Mouse (Mus musculus): ENCODE results near the gene Yaf2. TPM values are rescaled to one million over a fixed set of nuclear protein-coding genes. Genes with fewer than 3 reads are reported as not detected.
A peak's percentile ranks its signal among the peaks of the same experiment; 100 is the strongest.

The Yaf2 gene
- polyA plus RNA-seq, 1 experiment from 2014 or later = 139 TPM

DNA sequence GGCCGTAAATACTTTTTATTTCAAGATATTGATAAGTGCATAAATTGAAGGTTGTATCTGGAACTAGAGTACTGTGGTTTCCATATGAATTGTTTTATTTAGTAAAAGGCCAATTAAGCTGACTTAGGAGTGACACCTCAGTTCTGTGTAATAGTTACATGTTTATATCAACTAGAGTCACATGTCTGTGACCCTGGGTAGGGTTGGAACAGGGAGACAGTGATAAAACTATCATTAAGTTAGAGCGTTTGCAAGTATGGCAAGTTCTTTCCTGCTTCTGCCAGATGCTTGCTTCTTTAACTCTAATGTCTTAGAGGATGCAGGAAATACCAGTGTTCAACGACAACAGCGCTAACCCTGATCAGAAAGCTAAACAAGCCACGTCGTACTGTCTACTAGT, 52.4 kb downstream of the Yaf2 start:
- ATAC-seq (ENCODE audit: low FRiP score) = no peak
- WGBS = 89% methylated on average over 6 of the region's 6 CpGs
- H3K27ac ChIP-seq (replicated peaks) = no peak overlapping the region
- no peak overlapping the region for H3K9ac ChIP-seq (replicated peaks)
- H3K4me1 ChIP-seq = no peaks in the 10 kb centered on the region
- peaks cover 17% of the 10 kb centered on the region; the same call in 1 of the 2 replicates for H3K36me3 ChIP-seq
- no peak overlapping the region for H3K4me2 ChIP-seq
- H3K27me3 ChIP-seq (replicated peaks) = no peaks in the 10 kb centered on the region
- no peaks in the 10 kb centered on the region for H3K9me3 ChIP-seq (replicated peaks)
- no peak overlapping the region for H3K4me3 ChIP-seq (replicated peaks)

DNA sequence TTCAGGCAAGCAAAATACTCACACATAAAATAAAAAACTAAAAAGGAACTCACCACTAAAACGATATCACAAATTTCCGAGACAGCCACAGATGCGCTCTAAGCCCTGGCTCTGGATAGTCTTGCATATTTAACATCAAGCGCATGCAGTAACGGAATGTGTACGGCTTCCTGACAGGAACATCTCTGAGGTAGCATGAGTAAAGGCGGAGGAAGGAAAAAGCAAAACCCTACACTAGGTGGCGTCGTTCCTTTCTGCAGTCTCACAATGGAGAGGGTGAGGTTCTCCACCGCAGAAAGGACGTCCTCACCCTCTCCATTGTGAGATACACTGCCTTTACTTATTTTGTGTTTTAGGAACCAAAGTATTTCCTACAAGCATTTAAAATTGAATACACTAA, 53.4 kb downstream of the Yaf2 start:
- Histone ChIP-seq H3K27me3 (replicated peaks) (no peaks in the 10 kb centered on the region), H3K27ac (replicated peaks) (no peak overlapping the region), H3K4me3 (replicated peaks) (no peak overlapping the region), H3K9me3 (replicated peaks) (no peaks in the 10 kb centered on the region), H3K36me3 (peaks cover 19% of the 10 kb centered on the region; the same call in 1 of the 2 replicates), H3K4me1 (no peaks in the 10 kb centered on the region), H3K9ac (replicated peaks) (no peak overlapping the region), H3K4me2 (no peak overlapping the region)
- 75% methylated on average over 11 of the region's 11 CpGs for WGBS
- ATAC-seq (ENCODE audit: low FRiP score) = no peak

DNA sequence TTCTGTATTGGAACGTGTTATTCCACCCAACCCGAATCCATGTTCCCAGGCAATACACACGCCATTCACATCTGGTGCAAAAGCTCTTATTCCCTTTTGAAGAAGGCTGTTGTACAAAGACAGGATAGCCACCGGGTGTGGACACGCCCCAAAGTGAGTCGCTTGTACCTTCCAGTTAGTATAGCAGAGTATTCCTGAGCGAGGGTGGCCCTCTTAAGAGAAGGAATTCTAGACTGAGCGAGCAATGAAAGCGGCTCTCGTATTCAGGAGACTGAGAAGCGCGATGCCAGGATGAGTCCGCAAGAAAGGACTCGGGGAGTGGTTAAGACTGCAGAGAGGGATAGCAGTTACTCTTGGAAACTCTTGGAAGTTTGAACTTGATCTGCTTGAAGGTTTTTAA, 60.5 kb downstream of the Yaf2 start:
- peaks cover 32% of the 10 kb centered on the region for H3K4me1 ChIP-seq
- H3K4me2 ChIP-seq = peak overlapping the region; percentile 82
- peak overlapping the region; percentile 92 for H3K27ac ChIP-seq (replicated peaks)
- WGBS = 3% methylated on average over 14 of the region's 14 CpGs
- peak overlapping the region; percentile 75 for H3K4me3 ChIP-seq (replicated peaks)
- peak overlapping the region; percentile 45 for H3K9ac ChIP-seq (replicated peaks)
- no peaks in the 10 kb centered on the region for H3K9me3 ChIP-seq (replicated peaks)
- peaks cover 11% of the 10 kb centered on the region; the same call in 1 of the 2 replicates for H3K36me3 ChIP-seq
- no peak for ATAC-seq (ENCODE audit: low FRiP score)
- no peaks in the 10 kb centered on the region for H3K27me3 ChIP-seq (replicated peaks)

DNA sequence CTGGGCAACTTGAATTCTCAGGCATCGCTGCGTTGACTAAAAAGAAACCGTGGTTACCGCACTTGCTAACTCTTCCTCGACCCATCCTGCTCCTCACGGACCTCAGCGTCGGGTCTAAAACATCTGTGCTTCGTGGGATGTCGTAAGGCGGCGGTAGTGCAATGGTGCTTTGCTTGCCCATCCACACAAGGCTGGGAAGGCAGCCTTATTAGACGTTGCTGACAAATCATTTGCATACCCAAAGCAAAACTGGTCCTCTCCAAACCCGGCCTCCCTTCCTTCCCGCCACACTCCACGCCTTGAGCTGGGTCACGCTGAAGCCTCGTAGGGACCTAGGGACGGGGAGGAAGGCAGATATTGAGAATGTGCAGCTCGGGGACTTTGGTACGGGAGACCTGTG, 61.1 kb downstream of the Yaf2 start:
- peak overlapping the region; percentile 45 for H3K9ac ChIP-seq (replicated peaks)
- H3K27me3 ChIP-seq (replicated peaks) = no peaks in the 10 kb centered on the region
- WGBS = under 1% methylated on average over 21 of the region's 21 CpGs
- no peaks in the 10 kb centered on the region for H3K9me3 ChIP-seq (replicated peaks)
- peak overlapping the region; percentile 75 for H3K4me3 ChIP-seq (replicated peaks)
- peak; percentile 71 for ATAC-seq (ENCODE audit: low FRiP score)
- H3K4me1 ChIP-seq = peaks cover 32% of the 10 kb centered on the region
- peak overlapping the region; percentile 82 for H3K4me2 ChIP-seq
- peak overlapping the region; percentile 92 for H3K27ac ChIP-seq (replicated peaks)
- peaks cover 6% of the 10 kb centered on the region; the same call in 1 of the 2 replicates for H3K36me3 ChIP-seq

DNA sequence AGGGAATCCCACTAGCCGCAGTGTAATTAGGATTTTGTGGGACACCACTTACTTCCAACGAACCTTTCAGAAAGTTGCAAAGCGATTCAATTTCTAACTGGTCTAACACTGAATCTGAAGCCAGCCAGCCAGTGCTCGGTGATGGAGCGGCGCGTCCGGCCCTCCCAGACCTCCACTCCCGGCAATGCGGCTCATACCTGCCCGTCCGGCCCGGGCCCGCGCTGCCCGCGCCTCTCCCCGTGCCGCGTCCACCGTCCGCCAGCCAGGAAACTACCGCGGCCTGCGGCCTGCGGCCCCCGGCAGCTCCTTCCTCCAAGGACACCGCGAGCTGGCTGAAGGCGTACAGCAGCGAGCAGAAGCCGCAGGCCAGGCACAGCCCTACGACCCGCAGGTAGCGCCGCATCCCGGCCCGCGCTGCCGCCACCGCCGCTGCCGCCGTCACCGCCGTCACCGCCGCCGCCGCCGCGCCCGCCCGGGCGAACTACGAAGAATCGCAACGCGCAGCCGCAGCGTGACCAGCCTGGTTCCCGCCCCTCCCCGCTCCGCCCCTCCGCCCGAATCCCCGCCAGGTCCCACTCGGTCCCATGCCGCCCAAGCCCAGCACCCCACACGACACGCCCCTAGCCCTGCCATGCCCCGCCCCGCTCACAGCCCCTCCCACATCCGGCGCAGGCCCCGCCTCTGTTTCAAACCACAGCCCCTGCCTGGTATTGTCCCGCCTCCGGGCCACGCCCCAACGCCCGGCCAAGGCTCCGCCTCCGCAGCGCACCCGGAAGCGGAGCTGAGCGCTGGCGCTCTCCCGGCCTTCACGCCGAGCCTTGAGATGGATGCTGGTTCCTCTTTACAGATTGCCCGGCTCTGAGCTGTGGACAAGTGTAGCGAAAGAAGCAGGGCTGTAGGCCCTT, 61.8 kb downstream of the Yaf2 start, which contains the start of gene Gxylt1:
Gxylt1 (minus strand) TSS at position 501 of the 905 bp plus-strand sequence.
- peak within 1 kb of the TSS; percentile 82 for H3K4me2 ChIP-seq
- 0 out of 2 replicates have a peak, but pooled peaks cover 5% of the 10 kb centered on the region for H3K36me3 ChIP-seq
- under 1% methylated on average over 68 of the region's 93 CpGs for WGBS
- peak within 1 kb of the TSS; percentile 75 for H3K4me3 ChIP-seq (replicated peaks)
- ATAC-seq (ENCODE audit: low FRiP score) = peak; percentile 98
- peak within 1 kb of the TSS; percentile 75 for H3K9ac ChIP-seq (replicated peaks)
- H3K27ac ChIP-seq (replicated peaks) = peak within 1 kb of the TSS; percentile 92
- no peaks in the 10 kb centered on the region for H3K27me3 ChIP-seq (replicated peaks)
- H3K4me1 ChIP-seq = peaks cover 32% of the 10 kb centered on the region
- no peaks in the 10 kb centered on the region for H3K9me3 ChIP-seq (replicated peaks)

DNA sequence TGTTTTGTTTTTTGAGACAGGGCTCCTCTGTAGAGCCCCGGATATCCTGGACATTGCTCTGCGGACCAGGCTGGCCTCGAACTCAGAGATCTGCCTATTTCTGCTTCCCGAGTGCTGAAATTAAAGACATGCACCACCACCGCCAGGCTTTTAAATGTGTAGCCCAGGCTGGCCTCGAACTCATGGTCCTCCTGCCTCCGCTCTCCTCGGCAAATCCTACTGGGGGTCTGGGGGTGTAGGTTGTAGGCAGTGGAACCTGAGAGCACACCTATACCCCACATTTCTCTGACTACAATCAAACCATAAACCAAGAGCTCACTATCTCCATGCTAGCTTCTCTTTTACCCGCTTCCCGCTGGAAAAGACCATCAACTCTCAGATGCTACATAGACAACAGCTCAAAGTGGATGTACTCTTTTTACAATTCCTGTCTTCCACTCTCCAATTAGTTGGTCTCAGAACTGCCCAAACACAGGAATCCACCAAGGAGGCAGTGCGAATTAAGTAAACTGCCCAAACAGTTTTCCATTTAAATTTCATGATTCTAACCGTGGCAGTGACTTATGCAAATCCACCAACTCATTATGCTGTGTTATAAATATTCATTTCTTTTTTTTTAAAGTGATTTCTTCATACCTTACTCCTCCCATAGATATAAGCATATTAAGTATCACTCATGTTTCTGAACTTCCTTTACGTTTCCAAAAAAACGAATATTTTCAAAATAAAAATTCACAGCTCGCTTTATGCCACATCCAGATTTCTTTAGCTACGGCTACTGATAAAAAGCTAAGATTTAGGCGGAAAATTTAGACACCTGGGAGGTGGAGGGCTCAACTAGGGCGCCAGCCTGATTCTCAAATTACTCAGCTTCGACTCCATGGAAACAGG, 62.7 kb downstream of the Yaf2 start:
- Histone ChIP-seq H3K4me2 (peak overlapping the region; percentile 82), H3K36me3 (no peaks in the 10 kb centered on the region), H3K9ac (replicated peaks) (peak overlapping the region; percentile 75), H3K27me3 (replicated peaks) (no peaks in the 10 kb centered on the region), H3K4me3 (replicated peaks) (peak overlapping the region; percentile 75), H3K27ac (replicated peaks) (peak overlapping the region; percentile 92), H3K9me3 (replicated peaks) (no peaks in the 10 kb centered on the region), H3K4me1 (peaks cover 32% of the 10 kb centered on the region)
- WGBS = 41% methylated on average over 19 of the region's 19 CpGs
- no peak for ATAC-seq (ENCODE audit: low FRiP score)

DNA sequence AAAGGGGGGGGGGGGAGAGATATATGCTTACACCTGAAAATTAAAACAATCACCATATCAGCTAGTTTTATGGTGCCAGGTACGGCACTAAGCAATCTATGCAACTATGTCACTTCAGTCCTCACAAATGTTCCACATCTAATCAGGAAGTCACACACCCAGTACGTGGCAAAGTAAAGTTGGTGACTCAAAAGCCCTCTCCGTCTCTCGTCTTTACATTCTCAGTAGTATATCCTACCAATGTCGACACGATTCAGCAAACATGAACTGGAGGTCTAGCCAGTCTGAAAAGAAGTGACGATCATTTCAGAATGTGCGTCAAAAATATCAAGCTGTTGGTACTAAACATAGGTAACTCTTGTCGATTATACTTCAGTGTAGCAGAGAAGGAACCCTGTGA, 63.8 kb downstream of the Yaf2 start:
- H3K36me3 ChIP-seq = no peaks in the 10 kb centered on the region
- no peak overlapping the region for H3K27ac ChIP-seq (replicated peaks)
- no peak overlapping the region for H3K9ac ChIP-seq (replicated peaks)
- no peaks in the 10 kb centered on the region for H3K9me3 ChIP-seq (replicated peaks)
- H3K4me3 ChIP-seq (replicated peaks) = no peak overlapping the region
- no peak for ATAC-seq (ENCODE audit: low FRiP score)
- no peaks in the 10 kb centered on the region for H3K27me3 ChIP-seq (replicated peaks)
- WGBS = 86% methylated on average over 9 of the region's 9 CpGs
- H3K4me1 ChIP-seq = peaks cover 32% of the 10 kb centered on the region
- H3K4me2 ChIP-seq = peak overlapping the region; percentile 82; the same call in 1 of the 2 replicates

DNA sequence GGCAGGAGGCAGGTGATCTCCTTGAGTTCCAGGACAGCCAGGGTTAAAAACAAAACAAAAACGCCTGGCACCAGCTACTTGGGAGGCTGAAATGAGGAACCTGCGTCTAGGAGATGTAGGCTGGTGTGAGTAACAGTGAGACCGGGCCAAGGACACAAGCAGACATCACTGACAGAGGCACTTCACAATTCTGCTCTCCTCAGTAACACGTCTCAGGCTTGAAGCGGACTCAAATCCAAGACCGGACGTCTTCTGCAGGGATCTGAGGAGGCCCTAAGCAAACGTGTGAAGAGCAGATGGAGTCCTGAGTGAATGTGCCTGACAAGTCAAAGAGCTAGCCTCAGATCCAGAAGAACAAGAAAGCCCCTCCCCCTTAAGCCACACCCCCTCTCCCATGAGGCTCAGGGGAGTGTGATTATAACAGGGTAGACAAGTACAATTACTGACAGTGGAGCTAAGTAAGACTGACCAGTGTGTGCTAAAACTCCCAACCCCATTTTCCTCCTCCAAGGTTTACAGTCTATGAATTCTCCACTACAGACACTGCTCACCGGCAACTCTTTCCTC, 66.4 kb downstream of the Yaf2 start:
- H3K4me3 ChIP-seq (replicated peaks) = no peak overlapping the region
- no peaks in the 10 kb centered on the region for H3K9me3 ChIP-seq (replicated peaks)
- H3K4me2 ChIP-seq = no peak overlapping the region
- no peaks in the 10 kb centered on the region for H3K36me3 ChIP-seq
- WGBS = 84% methylated on average over 9 of the region's 9 CpGs
- H3K9ac ChIP-seq (replicated peaks) = no peak overlapping the region
- ATAC-seq (ENCODE audit: low FRiP score) = no peak
- no peaks in the 10 kb centered on the region for H3K27me3 ChIP-seq (replicated peaks)
- H3K27ac ChIP-seq (replicated peaks) = no peak overlapping the region
- H3K4me1 ChIP-seq = peaks cover 19% of the 10 kb centered on the region

DNA sequence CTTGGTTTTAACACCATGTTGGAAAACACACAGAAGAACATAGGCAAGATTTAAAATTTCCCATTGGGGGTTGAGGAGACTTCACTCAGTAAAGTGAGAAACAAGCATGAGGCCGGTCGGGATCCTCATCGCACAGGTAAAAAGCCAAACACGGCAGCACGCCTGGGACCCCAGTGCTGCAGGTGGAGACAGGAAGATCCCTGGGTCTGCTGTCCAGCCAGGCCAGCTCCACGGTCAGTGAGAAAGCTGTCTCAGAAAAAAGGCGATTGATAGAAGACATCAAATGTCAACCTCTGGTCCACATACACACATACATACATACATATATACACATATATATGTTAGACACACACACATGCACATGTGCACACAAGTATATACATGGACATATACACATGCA, 67.2 kb downstream of the Yaf2 start:
- peaks cover 19% of the 10 kb centered on the region for H3K4me1 ChIP-seq
- ATAC-seq (ENCODE audit: low FRiP score) = no peak
- 97% methylated on average over 7 of the region's 7 CpGs for WGBS
- no peaks in the 10 kb centered on the region for H3K27me3 ChIP-seq (replicated peaks)
- no peaks in the 10 kb centered on the region for H3K36me3 ChIP-seq
- H3K4me3 ChIP-seq (replicated peaks) = no peak overlapping the region
- no peak overlapping the region for H3K9ac ChIP-seq (replicated peaks)
- H3K27ac ChIP-seq (replicated peaks) = no peak overlapping the region
- H3K9me3 ChIP-seq (replicated peaks) = no peaks in the 10 kb centered on the region
- H3K4me2 ChIP-seq = no peak overlapping the region

DNA sequence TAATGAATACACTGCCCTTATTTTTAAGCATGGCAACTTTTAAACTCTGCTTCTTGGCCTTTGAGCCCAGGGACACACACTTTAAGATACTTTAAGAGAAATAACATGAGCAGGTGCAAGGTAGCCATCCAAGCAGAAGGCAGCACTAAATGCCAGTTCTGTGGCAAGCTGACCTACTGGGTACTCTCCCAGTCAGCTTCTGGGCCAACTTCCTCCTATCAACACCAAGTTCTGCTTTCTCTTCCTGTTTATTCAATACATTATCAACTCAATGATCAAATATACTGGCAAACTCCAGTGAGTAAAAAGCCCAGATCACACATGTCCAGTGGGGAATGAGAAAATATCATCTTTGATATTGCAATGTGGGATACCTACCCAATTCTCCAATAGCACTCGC, 68.7 kb downstream of the Yaf2 start:
- Histone ChIP-seq H3K9ac (replicated peaks) (no peak overlapping the region), H3K9me3 (replicated peaks) (no peaks in the 10 kb centered on the region), H3K36me3 (no peaks in the 10 kb centered on the region), H3K27ac (replicated peaks) (no peak overlapping the region), H3K4me2 (no peak overlapping the region), H3K4me1 (peaks cover 8% of the 10 kb centered on the region), H3K27me3 (replicated peaks) (no peaks in the 10 kb centered on the region), H3K4me3 (replicated peaks) (no peak overlapping the region)
- WGBS = 98% methylated on average over 1 of the region's 1 CpGs
- no peak for ATAC-seq (ENCODE audit: low FRiP score)

DNA sequence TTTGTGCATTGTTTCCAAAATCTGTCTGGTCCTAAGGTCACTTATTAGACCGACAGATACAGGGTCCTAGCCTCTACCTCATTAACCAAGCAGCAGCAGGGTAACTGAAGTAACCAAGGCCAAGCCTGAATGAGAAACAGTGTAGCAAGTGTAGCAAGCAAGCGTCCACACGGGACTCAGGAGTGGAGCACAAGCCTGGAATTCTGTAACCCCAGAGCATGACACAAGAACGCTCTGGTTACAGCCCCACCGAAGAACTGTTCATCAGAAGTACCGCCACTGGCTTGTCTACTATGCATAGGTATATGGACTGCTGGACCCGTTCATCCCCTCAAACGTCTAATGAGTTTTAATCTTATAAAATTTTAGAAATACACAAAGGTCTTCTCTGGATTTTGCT, 69.3 kb downstream of the Yaf2 start:
- no peaks in the 10 kb centered on the region for H3K9me3 ChIP-seq (replicated peaks)

More for the DNA sequence above, 69.3 kb downstream of the Yaf2 start:
- Histone ChIP-seq H3K9ac (replicated peaks) (no peak overlapping the region), H3K4me3 (replicated peaks) (no peak overlapping the region), H3K27ac (replicated peaks) (no peak overlapping the region), H3K27me3 (replicated peaks) (no peaks in the 10 kb centered on the region), H3K4me1 (peaks cover 2% of the 10 kb centered on the region), H3K36me3 (no peaks in the 10 kb centered on the region), H3K4me2 (no peak overlapping the region)
- no peak for ATAC-seq (ENCODE audit: low FRiP score)
- WGBS = 90% methylated on average over 8 of the region's 8 CpGs

All from neural tube, embryonic 15.5 days (tissue).